Mouse (Mus musculus) ES-Bruce4 (cell line): Measurements from ENCODE around the gene Rfx1.

Experiments
- CTCF ChIP-seq: IDR thresholded peaks from one replicate; pipeline ENCODE4 v1.8.1; 2011; ENCODE audit warnings: low read depth, low read length
- EP300 ChIP-seq: IDR thresholded peaks from 2 replicates; pipeline ENCODE4 v1.6.1; 2011; ENCODE audit warnings: low read depth, low read length; ENCODE audit not compliant: insufficient read depth
- POLR2A ChIP-seq: IDR thresholded peaks from one replicate; pipeline ENCODE4 v1.8.1; 2011; ENCODE audit warnings: low read length; ENCODE audit not compliant: insufficient read depth

GRCm38 (mm10) chr8:84104221-84104620 is 37.6 kb downstream of the Rfx1 start:
- TF ChIP-seq POLR2A = no peak
- no peak for TF ChIP-seq CTCF
- no peak for TF ChIP-seq EP300
